Mouse (Mus musculus): Measurements from ENCODE around the gene Ncapg.
"Not testable (repeated sequence)": the region's sequence is repeated elsewhere in the genome, so short reads cannot be mapped to it uniquely, and the experiment has no call there.

Ncapg gene

DNA sequence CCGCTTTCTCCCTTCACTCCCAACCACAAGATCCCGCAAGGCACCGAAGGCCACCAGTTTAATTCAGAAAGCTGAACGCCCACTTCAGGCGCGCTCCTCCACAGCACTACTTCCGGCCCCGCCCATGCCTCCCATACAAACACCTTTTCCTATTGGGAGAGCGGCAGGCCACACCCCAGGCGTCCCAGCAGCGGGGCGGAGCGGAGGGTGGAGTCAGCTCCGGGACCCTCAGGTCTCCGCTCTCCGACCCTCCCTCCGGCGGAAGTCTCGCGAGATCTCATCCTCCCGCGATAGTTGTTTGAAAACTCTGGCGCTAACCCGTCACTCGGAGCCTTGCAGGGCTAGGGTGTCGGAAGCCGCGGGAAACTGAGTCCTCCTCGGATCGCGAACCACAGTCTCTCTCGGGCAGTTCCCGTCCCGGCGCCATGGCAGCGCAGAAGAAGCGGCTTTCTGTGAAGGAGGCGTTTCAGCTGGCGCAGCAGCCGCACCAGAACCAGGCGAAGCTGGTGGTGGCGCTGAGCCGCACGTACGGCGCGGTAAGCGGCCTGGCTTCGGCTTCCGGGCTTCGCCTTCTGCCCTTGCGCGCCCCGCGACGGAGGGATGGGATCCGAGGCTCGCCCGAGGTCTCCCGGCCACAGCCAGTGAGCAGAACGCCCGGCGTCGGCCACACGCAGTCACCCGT lies at the start of gene Ncapg:
Gene Ncapg (plus strand): TSS at position 322 of the 682 bp plus-strand sequence.
- peak; percentile 99 for DNase-seq (ENCODE audit: low read depth)

DNA sequence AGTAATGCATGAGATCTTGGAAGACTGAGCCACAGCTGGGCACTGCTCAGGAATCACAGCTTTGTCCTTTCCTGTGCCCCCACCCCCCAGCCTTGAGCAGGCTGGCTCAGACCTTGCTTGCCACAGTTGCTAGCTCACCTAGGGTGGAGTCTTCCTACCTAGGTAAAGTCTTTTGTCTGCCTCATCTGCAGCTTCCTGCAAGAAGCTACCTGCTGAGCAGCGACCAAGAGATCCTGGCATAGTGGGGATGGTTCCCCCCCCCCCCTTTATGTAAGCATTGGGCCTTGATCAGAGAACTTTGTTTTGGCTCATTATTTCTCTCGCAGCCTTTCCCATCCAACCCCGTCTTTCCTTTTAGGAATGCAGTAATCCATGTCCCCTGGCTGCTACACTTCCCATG lies 48.2 kb upstream of the Ncapg start:
- no peak for DNase-seq (ENCODE audit: low read depth)

DNA sequence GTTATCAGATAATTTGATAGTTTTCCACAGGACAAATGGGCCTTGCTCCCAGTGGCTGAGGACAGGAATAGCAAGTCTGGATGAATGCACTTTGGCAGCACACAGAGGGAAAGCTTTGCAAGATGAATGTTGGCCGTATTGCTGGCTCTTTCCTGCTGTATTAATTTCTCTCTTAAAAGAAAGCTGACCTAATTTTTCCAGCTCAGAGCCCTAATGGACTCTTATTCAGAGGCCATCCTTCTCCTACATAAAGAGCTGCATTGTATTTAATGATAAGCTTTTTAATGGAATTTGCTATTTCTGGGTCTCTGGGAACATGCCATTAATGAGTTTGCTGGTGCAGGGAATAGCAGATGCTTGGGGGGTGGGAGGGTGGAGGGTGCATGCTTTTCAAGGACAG lies 41.9 kb upstream of the Ncapg start:
- DNase-seq (ENCODE audit: low read depth) = no peak

DNA sequence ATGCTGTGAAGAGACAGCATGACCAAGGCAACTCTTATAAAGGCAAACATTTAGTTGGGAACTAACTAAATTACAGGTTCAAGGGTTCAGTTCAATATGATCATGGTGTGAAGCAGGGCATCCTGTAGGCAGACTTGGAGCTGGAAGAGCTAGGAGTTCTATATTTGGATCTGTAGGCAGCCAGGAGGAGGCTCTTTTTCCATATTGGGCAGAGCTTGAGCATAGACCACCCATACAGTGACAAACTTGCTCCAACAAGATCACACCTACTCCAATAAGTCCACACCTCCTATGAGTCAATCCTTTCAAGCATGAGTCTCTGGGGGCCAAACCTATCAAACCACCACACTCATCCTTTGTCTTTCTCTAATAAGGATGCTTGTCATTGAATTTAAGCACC lies 40.2 kb upstream of the Ncapg start:
- no peak for DNase-seq (ENCODE audit: low read depth)

DNA sequence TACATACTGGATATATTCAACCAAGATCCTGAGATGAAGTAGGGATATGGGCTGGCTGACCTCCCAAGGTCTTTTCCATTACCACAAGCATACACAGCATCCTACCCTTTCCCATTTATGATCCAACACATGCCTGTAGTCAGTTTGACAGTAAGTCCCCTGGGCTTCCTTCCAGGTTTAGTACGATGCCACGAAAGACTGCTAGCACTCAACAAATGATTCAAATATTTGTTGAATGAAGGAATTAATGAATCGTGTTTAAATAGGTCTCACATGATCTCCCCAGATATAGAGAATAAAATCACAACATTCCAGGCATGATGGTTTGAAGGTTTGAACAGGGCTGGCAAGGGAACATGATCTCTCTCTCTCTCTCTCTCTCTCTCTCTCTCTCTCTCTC lies 31.3 kb upstream of the Ncapg start:
- no peak for DNase-seq (ENCODE audit: low read depth)

DNA sequence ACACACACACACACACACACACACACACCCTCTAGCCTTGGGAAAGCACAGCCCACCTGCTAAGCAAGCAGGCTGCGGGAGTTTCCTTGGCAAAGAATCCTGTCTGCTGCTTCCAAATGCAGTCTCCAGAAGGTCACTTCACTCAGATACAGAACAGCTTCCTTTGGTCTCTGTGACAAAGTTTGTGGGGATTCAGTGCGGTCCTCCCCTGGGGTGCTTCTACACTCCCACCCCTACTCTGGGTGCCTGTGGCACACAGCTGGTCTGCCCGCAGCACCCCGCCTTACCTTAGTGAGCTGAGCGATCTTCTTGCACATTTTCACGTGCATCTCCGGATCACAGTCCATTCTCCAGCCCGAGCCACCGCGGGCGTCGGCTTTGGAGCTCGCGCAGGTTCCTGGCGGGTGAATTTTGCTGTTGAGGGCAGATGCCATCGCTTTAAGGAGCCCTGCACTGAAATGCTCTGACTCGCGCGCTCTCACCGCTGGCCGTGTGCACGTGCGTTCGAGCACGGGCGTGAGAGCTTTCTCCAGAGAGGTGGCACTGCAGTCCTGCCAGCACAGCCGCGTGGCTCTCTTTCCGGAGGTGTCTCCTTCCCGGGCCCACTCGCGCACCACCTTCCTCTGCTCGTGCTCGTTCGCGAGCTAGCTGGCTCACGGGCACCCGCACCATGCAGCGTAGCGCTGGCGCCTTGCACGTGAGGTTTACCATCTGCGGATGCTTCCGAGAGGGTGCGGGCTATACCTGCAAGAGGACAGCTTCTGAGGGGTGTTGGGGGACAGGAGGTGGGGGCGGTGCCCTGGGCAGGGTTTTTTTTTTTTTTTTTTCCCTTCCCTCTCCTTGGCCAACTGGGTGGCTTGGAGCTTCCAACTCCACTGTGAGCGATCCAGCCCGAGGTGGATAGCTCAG lies 30.7 kb upstream of the Ncapg start, which contains the start of gene Fam184b:
Gene Fam184b (minus strand): TSS at position 809 of the 909 bp plus-strand sequence.
- DNase-seq (ENCODE audit: low read depth) = peak; percentile 29

DNA sequence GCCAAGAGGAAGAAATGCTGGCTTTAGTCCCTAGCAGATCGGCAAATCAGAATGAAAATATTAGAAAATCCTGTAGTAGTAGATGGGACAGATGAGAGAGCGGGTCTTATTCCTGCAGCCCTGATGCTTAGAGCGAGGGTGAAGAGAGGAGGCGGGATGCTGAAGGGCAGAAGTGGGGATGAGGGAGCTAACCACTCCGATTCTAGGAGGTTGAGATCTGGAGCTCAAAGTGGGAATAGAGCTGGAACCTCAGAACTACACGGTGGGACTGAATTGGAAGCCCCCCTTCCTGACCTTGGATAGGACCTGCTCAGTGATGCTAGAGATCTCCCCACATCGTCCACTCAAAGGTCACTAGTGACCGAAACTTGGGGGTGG lies 30.0 kb upstream of the Ncapg start:
- DNase-seq (ENCODE audit: low read depth) = no peak

DNA sequence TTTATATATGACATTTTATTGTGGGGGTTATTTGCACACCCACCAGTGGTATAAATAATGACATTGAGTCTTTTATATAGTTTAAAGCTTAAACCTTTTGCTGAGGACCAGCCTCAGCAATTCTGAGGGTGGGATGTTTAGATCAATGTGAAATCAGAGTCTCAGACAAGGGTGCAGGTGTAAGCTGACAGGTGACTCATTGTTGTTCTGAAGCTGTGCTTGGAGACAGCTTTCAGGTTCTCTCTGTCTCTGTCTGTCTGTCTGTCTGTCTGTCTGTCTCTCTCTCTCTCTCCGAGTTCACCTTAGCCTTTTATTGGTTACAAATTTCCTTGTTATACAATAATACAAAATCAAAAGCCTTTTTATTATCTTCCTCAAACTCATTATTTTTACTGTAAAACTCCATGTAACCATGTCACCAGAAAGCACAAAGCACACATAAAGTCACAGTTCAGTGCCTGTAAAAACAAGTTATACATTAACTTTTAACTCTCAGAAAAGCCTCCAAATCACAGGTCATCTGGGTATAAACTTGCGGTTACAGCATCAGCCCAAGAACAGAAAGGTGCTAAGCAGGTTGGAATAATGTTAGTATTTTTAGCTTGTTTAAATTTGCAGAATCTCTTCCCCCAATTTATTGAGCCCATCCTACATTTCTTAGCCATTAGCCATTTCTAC lies 18.6 kb upstream of the Ncapg start:
- DNase-seq (ENCODE audit: low read depth) = no peak

DNA sequence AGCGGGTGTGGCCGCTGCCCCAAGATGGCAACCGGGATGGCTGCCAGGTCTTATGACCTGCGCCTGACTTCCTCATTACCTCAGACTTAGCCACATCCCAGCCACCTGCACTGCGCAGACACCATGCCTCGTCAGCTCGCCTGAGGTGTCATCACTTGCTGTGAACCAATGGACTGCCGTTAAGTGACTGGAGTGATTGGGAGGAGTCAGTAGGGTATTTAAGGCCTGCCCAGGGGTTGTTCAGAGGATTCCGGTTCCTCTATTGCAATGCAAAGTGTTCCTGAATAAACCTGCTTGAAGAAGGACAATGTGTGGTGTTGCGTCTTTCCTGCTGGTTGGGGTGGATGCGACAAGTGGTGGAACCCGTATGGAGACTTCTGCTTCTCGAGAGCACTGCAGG lies 11.3 kb upstream of the Ncapg start:
- DNase-seq (ENCODE audit: low read depth) = not testable (repeated sequence)

DNA sequence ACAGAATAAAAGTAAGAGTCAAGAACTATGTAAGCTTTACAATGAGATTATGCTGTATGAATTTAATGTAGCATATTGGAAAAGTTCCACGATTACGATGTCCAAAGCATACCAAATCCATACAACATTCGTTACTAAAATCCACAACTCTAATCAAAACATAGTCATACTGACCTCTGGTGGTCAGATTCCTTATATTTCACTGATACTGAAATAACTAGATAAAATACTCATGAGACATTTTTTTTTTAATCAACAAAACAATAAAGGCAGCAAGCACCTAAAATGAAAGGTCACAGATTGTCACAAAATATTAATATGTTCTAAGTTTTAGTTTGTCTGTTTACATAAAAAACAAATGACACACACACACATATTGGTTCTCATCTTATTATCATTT lies 1.4 kb upstream of the Ncapg start:
- peak; percentile 74 for DNase-seq (ENCODE audit: low read depth)

DNA sequence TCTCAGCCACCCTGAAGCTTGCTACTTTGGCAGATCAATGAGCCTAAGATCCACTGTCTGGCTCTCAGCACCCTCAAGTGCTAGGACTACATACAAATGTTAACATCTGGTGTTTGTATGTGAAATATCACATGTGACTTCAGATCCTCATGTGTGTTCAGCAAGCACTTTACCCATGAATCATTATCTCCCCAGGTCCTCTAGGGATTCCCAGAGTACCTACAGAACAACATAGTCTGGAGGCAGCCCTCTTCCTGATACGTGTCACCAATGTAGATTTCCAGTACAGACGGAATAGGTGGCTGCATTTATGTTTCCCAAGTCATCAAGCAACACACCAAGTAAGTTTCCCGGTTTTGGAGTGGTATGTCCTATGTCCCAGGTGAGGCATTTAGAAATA lies 888 bp upstream of the Ncapg start:
- DNase-seq (ENCODE audit: low read depth) = peak; percentile 63

DNA sequence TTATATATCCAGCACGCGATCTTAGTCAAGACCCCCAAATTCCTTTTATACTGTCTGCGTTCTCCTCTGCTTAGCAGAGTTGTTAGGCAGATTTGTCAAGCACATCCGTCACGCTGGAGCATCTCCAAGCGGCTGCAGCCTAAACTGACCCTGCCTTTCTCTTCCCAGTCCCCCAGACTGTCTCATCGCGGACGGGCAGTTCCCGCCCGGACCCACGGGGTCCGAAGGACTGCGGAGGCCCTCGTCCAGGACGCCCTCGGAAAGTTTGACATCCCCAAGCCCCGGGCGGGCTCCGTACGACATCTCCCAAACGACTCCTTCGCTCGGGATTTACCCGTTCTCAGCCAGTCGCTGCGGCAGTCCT lies 503 bp upstream of the Ncapg start:
- no peak for DNase-seq (ENCODE audit: low read depth)

DNA sequence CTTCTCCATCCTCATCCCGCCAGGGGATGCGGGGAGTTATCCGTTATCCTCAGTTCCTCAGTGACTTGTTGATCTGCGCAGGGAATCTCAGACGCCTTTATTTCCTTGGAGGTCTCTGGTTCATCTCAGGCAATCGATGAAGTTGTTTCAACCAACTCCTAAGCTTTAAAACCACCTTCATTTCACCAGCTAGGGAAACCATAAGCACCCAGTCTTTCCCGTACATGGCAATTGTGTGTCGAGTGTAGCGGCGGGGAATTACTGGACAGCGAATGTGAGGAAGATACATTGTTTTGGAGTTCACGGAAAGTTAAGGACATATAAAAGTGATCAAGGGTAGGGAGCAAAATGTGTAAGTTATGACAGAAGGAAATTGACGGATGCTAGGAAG lies 556 bp downstream of the Ncapg start:
- no peak for DNase-seq (ENCODE audit: low read depth)

DNA sequence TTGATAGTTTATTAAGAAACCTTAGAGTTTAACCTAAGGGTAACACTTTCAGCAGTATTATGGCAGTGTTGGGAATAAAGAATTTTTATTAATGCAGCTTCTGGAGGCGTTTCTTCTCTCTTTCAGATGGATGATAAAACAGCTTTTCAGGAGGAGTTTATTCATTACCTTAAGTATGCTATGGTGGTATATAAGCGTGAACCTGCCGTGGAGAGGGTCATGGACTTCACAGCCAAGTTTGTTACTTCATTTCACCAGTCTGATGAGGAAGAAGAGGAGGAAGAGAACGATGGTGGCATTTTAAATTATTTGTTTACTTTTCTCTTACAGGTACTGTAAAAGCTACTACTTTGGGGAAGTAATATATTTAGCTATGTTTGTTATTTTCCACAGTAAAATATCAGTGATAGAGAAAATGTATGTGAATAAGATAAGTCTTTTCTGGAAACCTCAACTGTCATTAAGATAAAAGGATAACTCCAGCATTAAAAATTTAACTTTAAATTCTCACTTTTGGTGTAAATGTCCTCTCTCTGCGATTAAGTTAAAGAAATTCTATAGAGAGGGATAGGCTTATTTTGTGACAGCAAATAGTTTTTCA lies 1.3 kb downstream of the Ncapg start:
- no peak for DNase-seq (ENCODE audit: low read depth)

DNA sequence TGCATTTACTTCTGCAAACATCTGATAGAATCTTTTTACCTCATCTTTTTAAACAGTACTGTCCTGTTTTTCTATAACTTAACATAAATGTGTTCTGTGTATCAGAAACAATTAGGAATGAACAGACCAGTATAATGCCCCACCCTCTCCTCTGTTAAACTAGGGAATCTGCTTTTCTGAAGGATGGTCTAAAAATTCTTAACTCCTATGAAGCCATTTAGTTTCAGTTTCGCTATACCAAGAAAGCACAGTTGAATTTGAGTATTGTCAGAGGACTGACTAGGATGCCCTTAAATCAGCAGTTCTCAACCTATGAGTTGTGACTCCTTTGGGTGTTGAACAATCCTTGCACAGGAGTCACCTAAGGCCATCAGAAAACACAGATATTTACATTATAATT lies 5.3 kb downstream of the Ncapg start:
- peak; percentile 52 for DNase-seq (ENCODE audit: low read depth)

DNA sequence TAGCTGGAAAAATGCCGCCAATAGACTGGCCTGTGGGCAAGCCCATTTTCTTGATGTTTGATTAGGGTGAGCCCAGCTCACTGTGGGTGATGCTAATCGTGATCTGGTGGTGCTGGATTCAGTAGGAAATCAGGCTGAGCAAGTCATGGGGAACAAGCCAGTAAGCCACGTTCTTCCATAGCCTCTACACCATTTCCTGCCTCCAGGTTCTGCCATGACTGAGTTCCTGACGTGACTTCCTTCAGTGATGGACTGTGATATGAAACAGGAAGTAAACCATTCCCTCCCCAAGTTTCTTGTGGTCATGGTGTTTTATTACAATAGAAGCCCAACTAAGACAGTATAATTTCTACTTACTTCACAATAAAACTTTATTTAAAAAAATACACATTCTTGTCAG lies 7.9 kb downstream of the Ncapg start:
- DNase-seq (ENCODE audit: low read depth) = no peak

DNA sequence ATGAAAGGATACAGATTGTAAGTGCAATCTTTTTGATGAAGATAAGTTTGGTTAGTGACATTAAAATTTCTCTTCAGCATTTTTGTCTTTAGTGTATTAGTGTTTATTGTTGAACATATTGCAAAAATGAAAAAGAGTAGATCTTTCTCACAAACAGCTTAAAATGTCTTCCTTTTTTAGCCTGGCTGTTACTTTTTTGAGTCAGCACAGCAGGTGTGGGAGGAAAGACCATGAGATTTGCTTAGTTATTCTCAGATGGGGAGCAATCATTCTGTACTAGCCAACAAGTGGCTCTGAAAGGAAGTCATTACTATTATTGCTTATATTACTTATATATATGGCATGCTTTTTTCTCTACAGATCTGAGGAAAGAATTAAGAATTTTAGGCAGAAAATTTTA lies 10.2 kb downstream of the Ncapg start:
- no peak for DNase-seq (ENCODE audit: low read depth)

DNA sequence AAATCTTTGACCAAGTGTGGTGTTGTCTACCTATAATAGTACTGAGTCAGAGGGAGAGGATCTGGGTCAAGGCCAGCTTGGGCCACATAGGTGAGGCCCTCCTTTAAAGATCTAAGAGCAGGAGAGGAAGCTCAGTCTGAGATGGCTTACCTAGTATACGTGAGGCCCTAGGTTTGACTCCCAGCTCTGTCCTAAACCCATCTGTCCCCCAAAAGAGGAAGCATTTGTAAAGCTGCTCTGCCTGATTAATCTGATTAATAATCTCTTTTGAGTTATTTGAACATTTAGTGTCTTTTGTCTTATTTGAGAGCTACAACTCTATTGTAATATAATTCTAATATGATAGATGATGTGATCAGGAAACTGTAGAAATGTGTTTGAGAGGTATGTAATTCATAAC lies 13.7 kb downstream of the Ncapg start:
- no peak for DNase-seq (ENCODE audit: low read depth)

DNA sequence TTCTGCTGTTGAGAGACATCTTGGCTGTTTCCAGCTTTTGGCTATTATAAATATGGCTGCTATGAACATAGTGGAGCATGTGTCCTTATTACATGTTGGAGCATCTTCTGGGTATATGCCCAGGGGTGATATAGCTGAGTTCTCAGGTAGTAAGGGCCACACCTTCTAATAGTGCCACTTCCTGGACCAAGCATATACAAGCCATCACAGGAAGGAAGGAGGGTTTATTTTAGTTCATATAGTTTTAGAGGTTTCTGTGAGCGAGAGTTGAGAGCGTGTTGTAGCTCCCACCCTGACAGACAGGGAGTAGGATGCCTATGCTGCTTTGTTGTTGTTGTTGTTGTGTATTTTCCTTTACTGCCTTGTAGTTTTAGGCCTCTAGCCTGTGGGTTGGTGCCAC lies 15.5 kb downstream of the Ncapg start:
- DNase-seq (ENCODE audit: low read depth) = no peak

DNA sequence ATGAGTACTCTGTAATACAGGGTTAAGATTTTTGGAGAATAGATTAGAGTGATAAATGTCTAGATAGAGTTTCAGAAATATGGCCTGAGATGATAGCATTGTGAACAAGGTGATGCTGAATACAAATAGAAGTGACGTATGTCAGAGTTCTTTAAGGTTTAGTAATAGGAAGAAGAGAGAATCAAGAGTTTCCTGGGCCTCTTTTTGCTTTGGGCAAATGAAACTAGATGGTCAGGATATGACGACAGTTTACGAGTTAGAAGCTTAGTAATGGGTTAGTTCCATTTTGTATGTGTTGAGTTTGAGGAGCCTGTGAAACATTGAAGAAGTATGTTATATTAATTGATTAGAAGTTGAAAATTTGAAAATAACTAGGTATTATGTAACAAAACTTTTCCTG lies 16.5 kb downstream of the Ncapg start:
- DNase-seq (ENCODE audit: low read depth) = no peak

DNA sequence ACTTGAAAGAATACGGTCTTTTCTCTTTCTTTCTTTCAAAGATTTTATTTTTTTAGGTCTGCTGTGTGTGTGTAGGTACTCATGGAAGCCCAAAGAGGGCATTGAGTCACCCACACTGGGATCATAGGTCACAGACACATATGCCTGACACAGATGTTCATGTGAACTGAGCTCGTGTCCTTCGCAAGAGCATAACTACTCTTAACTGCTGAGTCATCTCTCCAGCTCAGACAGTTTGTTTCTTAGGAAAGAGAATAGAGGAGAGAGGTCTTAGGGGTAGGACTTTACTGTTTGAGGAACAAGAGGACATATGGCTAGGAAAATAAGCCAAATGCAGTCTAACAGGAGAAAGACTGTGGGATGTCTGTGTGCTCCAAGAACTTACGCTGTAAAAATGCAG lies 19.4 kb downstream of the Ncapg start:
- no peak for DNase-seq (ENCODE audit: low read depth)

DNA sequence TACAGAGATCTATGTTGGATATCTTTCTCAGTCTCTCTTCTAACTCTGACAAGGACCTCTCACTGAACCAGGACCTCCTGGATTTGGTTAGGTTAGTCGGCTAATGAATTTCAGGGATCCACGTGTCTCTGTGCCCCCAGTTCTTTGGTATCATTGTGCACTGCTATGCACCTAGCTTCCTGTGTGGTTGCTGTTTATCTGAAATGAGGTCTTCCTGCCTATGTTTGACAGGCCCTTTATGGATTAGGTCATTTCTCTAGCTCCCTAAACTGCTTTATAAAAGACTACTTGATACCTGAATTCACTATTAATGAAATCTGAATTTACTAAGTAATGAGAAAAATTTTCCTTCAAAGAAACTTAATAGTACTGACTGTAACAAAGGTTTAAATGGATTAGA lies 21.1 kb downstream of the Ncapg start:
- no peak for DNase-seq (ENCODE audit: low read depth)

DNA sequence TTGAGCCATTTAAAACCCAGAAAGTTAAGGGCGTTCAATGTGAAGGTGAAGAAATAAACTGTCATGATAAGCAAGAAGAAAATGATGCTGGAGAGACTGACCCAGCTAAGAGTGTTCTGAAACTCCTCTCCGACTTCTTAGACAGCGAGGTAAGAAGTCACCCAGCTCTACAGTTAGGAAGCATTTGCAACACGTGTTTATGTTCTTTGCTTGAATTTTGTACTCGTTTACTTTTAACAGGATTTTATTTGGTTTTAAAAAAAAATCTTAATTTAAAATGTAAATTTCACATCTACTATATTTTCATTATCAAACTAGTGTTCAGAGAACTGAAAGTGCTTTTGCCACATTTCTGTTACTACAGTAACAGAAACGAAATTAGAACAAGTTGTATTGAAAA lies 22.0 kb downstream of the Ncapg start:
- DNase-seq (ENCODE audit: low read depth) = no peak
